Mouse (Mus musculus): ENCODE measurements at regions not wholly inside any gene's neighbourhood (a gene's known extent, or its start where the extent isn't known, plus 50 kb on each side); places are given as distances from the start of the nearest gene placed in this dataset.

GRCm38 (mm10) chr14:102843700-102844099 lies 138.7 kb downstream of the Kctd12 start:
- TF ChIP-seq POLR2A (IDR thresholded peaks at IDR 0.05; ENCODE audit: control insufficient read depth, extremely low read depth, insufficient read depth, low read length, poor library complexity) (no peak), CTCF (IDR thresholded peaks at IDR 0.05; ENCODE audit: borderline replicate concordance, control insufficient read depth, extremely low read depth, insufficient read depth, low read length, poor library complexity) (no peak)

All from thymus, adult 2 months (tissue).